Mouse (Mus musculus) limb, embryonic 15.5 days (tissue): ENCODE results near the gene Fam13a. TPM values are rescaled to one million over a fixed set of nuclear protein-coding genes. Genes with fewer than 3 reads are reported as not detected.

Experiments
- ATAC-seq: fragments of 200-750 bp; cut with Nextera tagmentation; 2 replicates; pipeline ENCODE4 v1.8.0; 2017; ENCODE audit warnings: low read depth, moderate TSS enrichment; ENCODE audit not compliant: insufficient number of reproducible peaks, low FRiP score, low TSS enrichment
- H3K27ac ChIP-seq: fragments of 300-500 bp; sonication (generic); 2 replicates; pipeline ENCODE4 v1.5.1; 2015; ENCODE audit warnings: moderate library complexity, mild to moderate bottlenecking, inconsistent platforms
- H3K27me3 ChIP-seq: fragments of 300-500 bp; sonication (generic); 2 replicates; pipeline ENCODE4 v1.6.1; 2015; ENCODE audit warnings: inconsistent platforms
- H3K36me3 ChIP-seq: fragments of 300-500 bp; sonication (generic); 2 replicates; pipeline ENCODE4 v1.6.1; 2015; ENCODE audit warnings: inconsistent platforms
- H3K4me1 ChIP-seq: fragments of 300-500 bp; sonication (generic); 2 replicates; pipeline ENCODE4 v1.6.1; 2015; ENCODE audit warnings: inconsistent platforms
- H3K4me2 ChIP-seq: fragments of 300-500 bp; sonication (generic); 2 replicates; pipeline ENCODE4 v1.6.1; 2015; ENCODE audit warnings: mild to moderate bottlenecking, inconsistent platforms
- H3K4me3 ChIP-seq: fragments of 300-500 bp; sonication (generic); 2 replicates; pipeline ENCODE4 v1.5.1; 2015; ENCODE audit warnings: mild to moderate bottlenecking, inconsistent platforms
- H3K9ac ChIP-seq: fragments of 300-500 bp; sonication (generic); 2 replicates; pipeline ENCODE4 v1.6.1; 2015; ENCODE audit warnings: inconsistent platforms
- H3K9me3 ChIP-seq: fragments of 300-500 bp; sonication (generic); 2 replicates; pipeline ENCODE4 v1.6.1; 2016; ENCODE audit warnings: inconsistent platforms
- WGBS: fragments of 180-500 bp; shearing (Covaris S2); methylation state at CpG from one replicate; pipeline ENCODE4 v1.1.7; 2015; 5-methylcytosine and 5-hydroxymethylcytosine counted together
- polyA plus RNA-seq: library from polyadenylated mRNA; unstranded; fragments of >200 nt; fragmentation: Nextera tagmentation; extraction: Ambion mirVana; gene quantifications from 2 replicates; pipeline ENCODE4 v1.2.1, GENCODE M21; 2015

Gene Fam13a
- polyA plus RNA-seq, 1 experiment from 2014 or later, result 8.7 TPM

DNA sequence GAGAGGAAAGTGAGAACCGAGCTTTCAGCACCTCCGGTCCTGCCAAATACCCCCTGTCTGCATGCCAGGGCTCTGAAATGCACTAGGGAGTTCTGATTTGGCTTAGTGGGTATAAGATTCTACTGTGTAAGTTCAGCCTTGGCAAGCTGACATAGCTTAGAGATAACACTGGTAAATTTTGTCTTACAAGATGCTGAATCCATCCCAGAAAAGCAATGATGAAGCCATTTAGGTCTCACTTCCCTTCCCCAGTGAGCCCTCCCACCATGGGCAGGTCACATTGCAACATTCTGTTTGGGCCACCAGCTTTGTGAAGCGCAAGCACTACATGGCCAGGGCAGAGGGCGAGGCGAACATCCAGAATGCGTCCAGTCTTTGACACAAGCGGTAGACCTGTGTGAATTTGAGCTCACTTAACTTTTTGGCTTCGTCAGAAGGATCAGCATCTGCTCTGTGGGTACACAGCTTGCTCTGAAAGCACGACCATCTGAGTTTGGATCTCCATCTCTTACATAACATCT lies 94.4 kb downstream of the Fam13a start:
- Histone ChIP-seq H3K27ac (no peak overlapping the region), H3K4me1 (no peaks in the 10 kb centered on the region), H3K9me3 (no peaks in the 10 kb centered on the region), H3K36me3 (no peaks in the 10 kb centered on the region), H3K9ac (no peak overlapping the region), H3K4me3 (no peak overlapping the region), H3K4me2 (no peak overlapping the region), H3K27me3 (no peaks in the 10 kb centered on the region)
- no peak for ATAC-seq
- WGBS, result 78% methylated on average over 9 of the region's 9 CpGs

DNA sequence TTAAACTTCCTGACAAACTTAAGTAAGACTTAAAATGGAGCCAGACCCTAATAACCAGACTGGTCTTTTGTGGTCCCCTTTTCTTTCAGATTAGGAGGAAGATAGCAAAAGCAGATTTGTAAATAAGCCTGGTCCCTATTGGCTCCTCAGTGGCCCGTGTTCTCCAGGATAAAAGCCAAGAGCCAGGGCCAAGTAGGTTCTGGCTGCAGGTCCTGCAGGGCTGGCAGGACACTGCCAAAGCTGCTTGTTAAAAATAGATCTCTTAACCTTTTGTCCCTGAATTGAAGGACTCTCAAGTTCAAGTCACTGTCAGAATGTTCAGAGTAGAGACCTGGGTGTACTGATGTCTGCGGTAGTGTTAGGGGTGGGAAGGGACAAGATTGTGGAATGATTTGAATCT lies 96.5 kb downstream of the Fam13a start:
- no peaks in the 10 kb centered on the region for H3K36me3 ChIP-seq
- no peaks in the 10 kb centered on the region for H3K27me3 ChIP-seq
- no peak overlapping the region for H3K27ac ChIP-seq
- H3K9ac ChIP-seq, result no peak overlapping the region
- ATAC-seq, result no peak
- no peak overlapping the region for H3K4me2 ChIP-seq
- H3K4me3 ChIP-seq, result no peak overlapping the region
- 69% methylated on average over 2 of the region's 2 CpGs for WGBS
- H3K4me1 ChIP-seq, result no peaks in the 10 kb centered on the region
- no peaks in the 10 kb centered on the region for H3K9me3 ChIP-seq

DNA sequence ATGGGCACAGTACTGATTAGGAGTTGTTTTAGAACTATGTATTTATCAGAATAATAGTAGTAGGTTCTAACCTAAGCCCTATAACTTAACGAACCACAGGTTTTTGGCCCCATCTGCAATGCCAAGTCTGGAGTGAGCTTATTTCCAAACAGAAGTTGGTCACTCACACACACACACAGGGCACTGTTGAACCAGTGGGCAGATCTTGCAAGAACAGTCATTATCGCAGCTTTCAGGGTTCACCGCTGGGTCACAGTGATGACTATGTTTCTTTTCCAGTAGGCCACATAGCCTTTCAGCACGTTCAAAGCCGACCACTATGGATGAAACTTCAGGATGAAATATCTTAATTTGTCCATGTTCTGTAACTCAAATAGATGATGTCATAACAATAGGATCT lies 101.8 kb downstream of the Fam13a start:
- no peak for ATAC-seq
- WGBS, result 79% methylated on average over 5 of the region's 5 CpGs
- Histone ChIP-seq H3K9ac (no peak overlapping the region), H3K27ac (no peak overlapping the region), H3K4me1 (no peaks in the 10 kb centered on the region), H3K9me3 (no peaks in the 10 kb centered on the region), H3K4me3 (no peak overlapping the region), H3K27me3 (no peaks in the 10 kb centered on the region), H3K36me3 (no peaks in the 10 kb centered on the region), H3K4me2 (no peak overlapping the region)

DNA sequence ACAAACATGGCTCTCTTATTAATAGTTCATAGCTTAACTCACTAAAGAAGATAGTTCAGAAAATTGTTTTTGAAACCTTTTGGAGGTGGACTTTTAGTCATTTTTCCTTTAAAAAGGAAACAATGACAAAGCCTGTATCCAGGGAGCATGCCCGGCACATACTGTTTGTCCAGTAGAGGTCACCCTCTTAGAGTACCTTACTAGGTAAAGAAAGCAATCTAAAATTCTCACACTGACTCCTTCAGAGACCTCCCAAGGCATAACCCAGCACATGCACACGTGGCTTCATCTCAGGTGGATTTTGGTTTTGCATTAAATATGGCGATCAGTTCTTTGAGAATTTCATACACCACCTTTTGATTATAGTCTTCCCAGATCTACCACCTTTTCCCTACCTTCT lies 102.7 kb downstream of the Fam13a start:
- H3K9me3 ChIP-seq, result no peaks in the 10 kb centered on the region
- H3K27me3 ChIP-seq, result no peaks in the 10 kb centered on the region
- no peak overlapping the region for H3K4me3 ChIP-seq
- no peak for ATAC-seq
- 38% methylated on average over 3 of the region's 3 CpGs for WGBS
- no peak overlapping the region for H3K9ac ChIP-seq
- no peaks in the 10 kb centered on the region for H3K4me1 ChIP-seq
- H3K27ac ChIP-seq, result no peak overlapping the region
- H3K4me2 ChIP-seq, result no peak overlapping the region
- H3K36me3 ChIP-seq, result no peaks in the 10 kb centered on the region

DNA sequence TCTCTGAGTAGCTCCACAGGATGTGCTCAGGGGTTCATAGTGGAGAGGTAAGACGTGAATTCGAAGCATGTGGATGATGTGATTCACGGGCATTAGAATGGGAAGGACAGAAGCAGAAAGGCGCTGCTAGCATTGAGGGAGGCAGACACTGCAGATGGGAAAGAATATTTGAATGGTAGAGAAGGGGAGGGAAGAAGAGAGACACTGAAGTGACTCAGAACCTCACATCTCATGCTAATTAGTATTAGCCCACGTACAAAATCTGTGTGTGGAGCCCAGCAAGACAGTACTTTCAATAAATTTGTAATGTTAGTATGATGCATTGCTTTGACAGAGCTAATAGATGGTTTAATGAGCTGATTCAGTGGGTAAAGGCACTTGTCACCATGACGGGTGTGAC lies 103.6 kb downstream of the Fam13a start:
- no peaks in the 10 kb centered on the region for H3K27me3 ChIP-seq
- ATAC-seq, result no peak
- 80% methylated on average over 6 of the region's 6 CpGs for WGBS
- H3K9me3 ChIP-seq, result no peaks in the 10 kb centered on the region
- no peak overlapping the region for H3K9ac ChIP-seq
- H3K27ac ChIP-seq, result no peak overlapping the region
- H3K36me3 ChIP-seq, result no peaks in the 10 kb centered on the region
- no peaks in the 10 kb centered on the region for H3K4me1 ChIP-seq
- no peak overlapping the region for H3K4me3 ChIP-seq
- H3K4me2 ChIP-seq, result no peak overlapping the region

DNA sequence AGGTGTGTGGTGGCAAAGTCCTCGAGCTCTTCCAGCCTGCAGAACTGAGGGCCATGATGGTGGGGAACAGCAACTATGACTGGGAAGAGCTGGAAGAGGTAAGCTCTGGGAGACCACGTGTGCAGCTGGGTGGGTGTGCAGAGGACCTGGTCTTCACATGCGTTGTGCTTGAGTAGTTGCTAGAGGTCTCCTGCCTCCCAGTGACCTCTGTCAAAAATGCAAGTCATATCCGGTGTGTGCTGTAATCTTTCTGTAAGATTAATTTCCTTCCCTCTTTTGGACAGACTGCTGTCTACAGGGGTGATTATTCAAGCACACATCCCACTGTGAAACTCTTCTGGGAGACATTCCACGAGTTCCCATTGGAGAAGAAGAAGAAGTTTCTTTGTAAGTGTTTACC lies 107.9 kb downstream of the Fam13a start:
- no peak for ATAC-seq
- 88% methylated on average over 5 of the region's 5 CpGs for WGBS
- Histone ChIP-seq H3K36me3 (no peaks in the 10 kb centered on the region), H3K4me1 (no peaks in the 10 kb centered on the region), H3K27me3 (no peaks in the 10 kb centered on the region), H3K27ac (no peak overlapping the region), H3K4me3 (no peak overlapping the region), H3K9me3 (no peaks in the 10 kb centered on the region), H3K9ac (no peak overlapping the region), H3K4me2 (no peak overlapping the region)

DNA sequence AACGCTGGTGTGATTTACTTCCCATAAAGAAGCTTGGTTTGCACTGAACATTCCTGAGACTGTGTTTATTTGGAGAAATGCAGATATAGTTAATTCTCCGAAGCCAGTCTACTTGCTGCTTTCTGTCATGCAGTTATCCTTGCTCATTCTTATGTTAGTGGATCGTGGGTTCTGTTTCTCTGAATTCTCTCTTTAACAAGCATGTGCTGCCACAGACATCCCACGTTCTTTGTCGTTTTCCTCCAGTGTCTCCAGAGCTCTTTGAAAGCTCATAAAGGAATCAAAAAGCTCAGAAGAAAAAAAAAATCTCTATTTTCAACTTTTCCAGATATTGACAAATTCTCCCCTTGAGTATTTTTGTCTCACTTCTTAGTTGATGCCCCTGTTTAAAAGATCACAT lies 110.4 kb downstream of the Fam13a start:
- no peak overlapping the region for H3K9ac ChIP-seq
- H3K4me2 ChIP-seq, result no peak overlapping the region
- no peak overlapping the region for H3K27ac ChIP-seq
- H3K4me1 ChIP-seq, result no peaks in the 10 kb centered on the region
- no peak for ATAC-seq
- no peaks in the 10 kb centered on the region for H3K36me3 ChIP-seq
- 71% methylated on average over 5 of the region's 5 CpGs for WGBS
- H3K9me3 ChIP-seq, result no peaks in the 10 kb centered on the region
- no peaks in the 10 kb centered on the region for H3K27me3 ChIP-seq
- no peak overlapping the region for H3K4me3 ChIP-seq

DNA sequence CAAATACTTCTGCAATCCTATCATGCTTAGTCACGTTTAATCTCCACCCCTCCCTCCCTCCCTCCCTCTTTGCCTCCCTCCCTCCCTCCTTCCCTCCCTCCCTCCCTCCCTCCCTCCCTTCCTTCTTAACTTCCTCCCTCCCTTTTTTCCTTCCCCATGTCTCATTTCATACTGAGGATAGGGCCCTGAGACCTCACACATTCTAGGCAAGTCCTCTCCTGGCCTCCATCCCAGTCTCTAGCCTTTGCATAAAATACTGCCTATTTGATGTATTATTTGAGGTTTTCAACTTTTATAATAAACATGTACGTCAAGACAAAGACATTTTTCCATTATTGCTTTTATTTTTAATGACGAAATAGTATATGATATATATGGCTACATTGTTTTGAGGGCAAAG lies 110.8 kb downstream of the Fam13a start:
- Histone ChIP-seq H3K4me2 (no peak overlapping the region), H3K27me3 (no peaks in the 10 kb centered on the region)
- no peak for ATAC-seq

DNA sequence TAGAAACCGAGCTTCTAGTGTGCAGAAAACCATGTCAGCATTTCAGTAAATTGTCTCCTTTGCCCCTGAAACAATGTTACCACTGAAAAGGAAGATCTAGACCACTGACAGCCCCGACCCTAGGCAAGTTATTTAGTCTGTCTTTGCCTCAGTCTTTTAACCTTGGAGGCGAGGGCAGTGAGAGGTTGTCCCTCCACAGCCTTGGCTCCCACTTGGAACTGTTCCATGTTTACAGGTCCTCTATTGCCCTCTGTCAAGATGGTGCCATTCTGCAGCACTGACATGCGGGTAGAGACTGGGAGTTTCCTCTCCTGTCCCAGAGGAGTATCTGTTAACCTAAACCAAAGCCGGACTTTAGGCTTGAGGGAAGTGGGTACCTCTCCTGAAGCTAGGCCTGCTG lies 111.5 kb downstream of the Fam13a start:
- H3K4me1 ChIP-seq, result no peaks in the 10 kb centered on the region
- H3K9me3 ChIP-seq, result no peaks in the 10 kb centered on the region
- ATAC-seq, result no peak
- no peak overlapping the region for H3K4me2 ChIP-seq
- H3K4me3 ChIP-seq, result no peak overlapping the region
- 80% methylated on average over 5 of the region's 5 CpGs for WGBS
- H3K9ac ChIP-seq, result no peak overlapping the region
- H3K36me3 ChIP-seq, result no peaks in the 10 kb centered on the region
- no peak overlapping the region for H3K27ac ChIP-seq
- no peaks in the 10 kb centered on the region for H3K27me3 ChIP-seq

More for the DNA sequence above, 110.8 kb downstream of the Fam13a start:
- WGBS, result 66% methylated on average over 3 of the region's 3 CpGs
- Histone ChIP-seq H3K9ac (no peak overlapping the region), H3K4me1 (no peaks in the 10 kb centered on the region), H3K4me3 (no peak overlapping the region), H3K36me3 (no peaks in the 10 kb centered on the region), H3K27ac (no peak overlapping the region), H3K9me3 (no peaks in the 10 kb centered on the region)

DNA sequence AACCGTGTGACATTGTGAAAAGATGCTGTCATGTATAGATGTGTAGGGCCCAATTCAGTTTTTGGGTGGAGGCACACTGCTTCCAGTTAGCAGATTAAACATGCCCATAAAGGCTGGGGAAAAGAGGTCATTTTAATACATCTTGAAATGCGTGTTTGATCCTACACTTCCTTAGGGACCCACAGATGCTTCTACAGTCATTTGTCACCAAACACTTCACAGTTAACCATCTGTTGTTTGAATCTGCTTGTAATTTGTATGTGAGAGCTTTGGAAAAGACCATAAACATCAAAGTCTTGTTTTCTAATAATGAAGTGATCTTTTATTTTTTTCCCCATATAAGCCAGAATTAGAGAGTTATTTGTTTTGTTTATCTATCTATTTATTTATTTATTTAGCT lies 116.6 kb downstream of the Fam13a start:
- H3K4me2 ChIP-seq, result no peak overlapping the region
- no peak overlapping the region for H3K4me3 ChIP-seq
- no peak for ATAC-seq
- H3K4me1 ChIP-seq, result 0 out of 2 replicates have a peak, but pooled peaks cover 6% of the 10 kb centered on the region
- H3K27me3 ChIP-seq, result no peaks in the 10 kb centered on the region
- no peak overlapping the region for H3K9ac ChIP-seq
- H3K36me3 ChIP-seq, result peaks cover 5% of the 10 kb centered on the region; the same call in 1 of the 2 replicates
- H3K27ac ChIP-seq, result no peak overlapping the region
- WGBS, result 64% methylated on average over 2 of the region's 2 CpGs
- H3K9me3 ChIP-seq, result peaks cover 9% of the 10 kb centered on the region; the same call in 1 of the 2 replicates

DNA sequence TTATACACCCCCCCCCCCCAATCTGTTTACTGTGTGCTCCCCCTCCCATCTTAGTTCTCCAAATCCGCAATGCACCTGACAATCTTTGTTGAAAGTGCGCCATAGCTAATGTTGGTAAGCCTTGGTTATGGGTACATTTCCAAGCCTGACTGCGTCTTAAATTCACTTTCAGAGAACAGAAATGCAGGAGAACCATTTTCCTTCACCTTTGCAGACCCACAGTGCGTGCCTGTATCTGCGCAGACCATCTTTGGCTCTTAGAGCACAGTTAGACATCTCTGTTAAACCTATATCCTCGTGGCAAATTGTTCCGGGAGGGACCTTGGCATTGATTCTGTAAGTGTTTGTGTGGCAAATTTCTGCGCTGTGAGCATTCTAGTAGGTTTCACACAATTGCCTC lies 117.0 kb downstream of the Fam13a start:
- peaks cover 9% of the 10 kb centered on the region; the same call in 1 of the 2 replicates for H3K9me3 ChIP-seq
- H3K4me2 ChIP-seq, result peak overlapping the region; percentile 76
- no peak overlapping the region for H3K9ac ChIP-seq
- peak overlapping the region; percentile 43; the same call in 1 of the 2 replicates for H3K4me3 ChIP-seq
- 82% methylated on average over 8 of the region's 8 CpGs for WGBS
- ATAC-seq, result no peak
- H3K36me3 ChIP-seq, result peaks cover 5% of the 10 kb centered on the region; the same call in 1 of the 2 replicates
- no peaks in the 10 kb centered on the region for H3K27me3 ChIP-seq
- no peak overlapping the region for H3K27ac ChIP-seq
- 0 out of 2 replicates have a peak, but pooled peaks cover 6% of the 10 kb centered on the region for H3K4me1 ChIP-seq

DNA sequence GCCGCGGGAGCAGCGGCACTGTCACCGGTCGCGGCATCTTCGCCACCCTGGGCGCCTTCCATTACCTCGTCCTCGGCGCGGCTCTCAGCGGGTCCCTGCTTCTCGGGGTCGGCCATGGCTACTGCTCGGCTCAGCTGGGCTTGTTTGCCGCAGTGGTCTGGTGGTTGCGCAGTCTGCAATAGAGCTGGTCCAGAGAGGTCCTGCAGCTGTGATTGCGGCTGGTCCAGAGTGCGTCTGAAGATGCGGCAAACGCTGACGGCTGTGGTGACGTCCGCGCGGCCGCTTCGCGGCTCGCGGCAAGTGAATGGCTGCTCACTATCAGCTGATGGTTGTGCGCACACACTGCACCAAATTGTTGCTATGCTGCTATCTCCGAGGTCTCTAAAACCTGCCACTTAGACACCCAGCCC lies 117.5 kb downstream of the Fam13a start, which contains the start of gene Nap1l5:
Gene Nap1l5 (minus strand): TSS at position 225 of the 410 bp plus-strand sequence.
- WGBS, result 47% methylated on average over 34 of the region's 34 CpGs
- no peaks in the 10 kb centered on the region for H3K27me3 ChIP-seq
- peaks cover 9% of the 10 kb centered on the region; the same call in 1 of the 2 replicates for H3K9me3 ChIP-seq
- peaks cover 5% of the 10 kb centered on the region; the same call in 1 of the 2 replicates for H3K36me3 ChIP-seq
- no peak within 1 kb of the TSS for H3K9ac ChIP-seq
- no peak within 1 kb of the TSS for H3K27ac ChIP-seq
- 0 out of 2 replicates have a peak, but pooled peaks have one; percentile 55 for ATAC-seq
- peak within 1 kb of the TSS; percentile 76 for H3K4me2 ChIP-seq
- peak within 1 kb of the TSS; percentile 43 for H3K4me3 ChIP-seq
- 0 out of 2 replicates have a peak, but pooled peaks cover 6% of the 10 kb centered on the region for H3K4me1 ChIP-seq
